Mouse (Mus musculus): ENCODE data around the gene Vmn1r130. TPM values are rescaled to one million over a fixed set of nuclear protein-coding genes. Genes with fewer than 3 reads are reported as not detected.
"Not testable (repeated sequence)": the region's sequence is repeated elsewhere in the genome, so short reads cannot be mapped to it uniquely, and the experiment has no call there.

The Vmn1r130 gene
- not detected in 2 replicates for polyA plus RNA-seq (2015; fragmentation: Nextera tagmentation; extraction: Ambion mirVana)

GRCm38 (mm10) chr7:21511480-21511879, at the start of gene Vmn1r130:
TSS of gene Vmn1r130 (plus strand) at chr7:21511780.
- H3K9ac ChIP-seq (ENCODE audit: low read length); ATAC-seq (replicated peaks; ENCODE audit: extremely low read depth, insufficient read depth, low FRiP score); H3K4me1 ChIP-seq (ENCODE audit: control insufficient read depth, insufficient read depth, low read length); H3K36me3 ChIP-seq (ENCODE audit: control insufficient read depth, insufficient read depth); H3K9me3 ChIP-seq (replicated peaks; ENCODE audit: control insufficient read depth, low read length); H3K4me2 ChIP-seq (ENCODE audit: low read depth, low read length); H3K27ac ChIP-seq (ENCODE audit: low read length); H3K4me3 ChIP-seq (ENCODE audit: low read length); H3K27me3 ChIP-seq (ENCODE audit: control insufficient read depth, insufficient read depth, low read length): not testable (repeated sequence)
- WGBS, result no CpG with 5 or more reads among the region's 3 CpGs

DNA sequence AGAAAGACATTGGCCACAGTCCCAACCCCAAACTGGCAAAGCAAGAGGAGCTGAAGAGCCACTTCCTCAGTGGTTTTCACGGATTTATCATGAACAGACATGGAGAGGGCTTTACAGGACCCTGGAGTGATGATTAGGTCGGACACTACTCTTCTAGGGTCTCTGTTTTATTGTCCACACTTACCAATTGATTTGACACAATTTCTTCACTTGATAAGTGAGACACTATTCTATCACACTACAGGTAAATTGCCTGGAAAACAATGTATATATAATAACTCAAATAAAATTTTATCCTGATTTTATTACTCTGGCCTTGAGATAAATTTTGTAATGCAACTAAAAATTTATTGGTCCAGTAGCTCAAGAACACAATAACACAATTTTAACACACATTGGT, 34.4 kb downstream of the Vmn1r130 start, which contains the start of gene Vmn1r131:
Gene Vmn1r131 (minus strand): TSS at position 101 of the 400 bp plus-strand sequence.
- not testable (repeated sequence) for ATAC-seq (replicated peaks; ENCODE audit: extremely low read depth, insufficient read depth, low FRiP score); H3K36me3 ChIP-seq (ENCODE audit: control insufficient read depth, insufficient read depth); H3K9me3 ChIP-seq (replicated peaks; ENCODE audit: control insufficient read depth, low read length); H3K9ac ChIP-seq (ENCODE audit: low read length); H3K4me1 ChIP-seq (ENCODE audit: control insufficient read depth, insufficient read depth, low read length); H3K27me3 ChIP-seq (ENCODE audit: control insufficient read depth, insufficient read depth, low read length); H3K4me3 ChIP-seq (ENCODE audit: low read length); H3K4me2 ChIP-seq (ENCODE audit: low read depth, low read length); H3K27ac ChIP-seq (ENCODE audit: low read length)
- WGBS, result no CpG with 5 or more reads among the region's 2 CpGs

Other genes starting within 250 kb of the Vmn1r130 start
- gene Vmn1r125, start 239.6 kb upstream of the Vmn1r130 start, polyA plus RNA-seq (2015; fragmentation: Nextera tagmentation; extraction: Ambion mirVana), result not detected in 2 replicates
- not detected in 2 replicates for gene Vmn1r126, start 210.3 kb upstream of the Vmn1r130 start, polyA plus RNA-seq (2015; fragmentation: Nextera tagmentation; extraction: Ambion mirVana)
- gene Vmn1r127, start 191.9 kb upstream of the Vmn1r130 start, polyA plus RNA-seq (2015; fragmentation: Nextera tagmentation; extraction: Ambion mirVana), result not detected in 2 replicates
- not detected in 2 replicates for gene Vmn1r128, start 162.4 kb upstream of the Vmn1r130 start, polyA plus RNA-seq (2015; fragmentation: Nextera tagmentation; extraction: Ambion mirVana)
- gene Vmn1r129, start 150.5 kb upstream of the Vmn1r130 start, polyA plus RNA-seq (2015; fragmentation: Nextera tagmentation; extraction: Ambion mirVana), result not detected in 2 replicates
- gene Gm6882, start 79.0 kb upstream of the Vmn1r130 start, polyA plus RNA-seq (2015; fragmentation: Nextera tagmentation; extraction: Ambion mirVana), result not detected in 2 replicates
- gene Vmn1r131, start 34.3 kb downstream of the Vmn1r130 start, polyA plus RNA-seq (2015; fragmentation: Nextera tagmentation; extraction: Ambion mirVana), result not detected in 2 replicates
- not detected in 2 replicates for gene Vmn1r132, start 102.3 kb downstream of the Vmn1r130 start, polyA plus RNA-seq (2015; fragmentation: Nextera tagmentation; extraction: Ambion mirVana)
- gene Gm4175, start 249.7 kb downstream of the Vmn1r130 start, polyA plus RNA-seq (2015; fragmentation: Nextera tagmentation; extraction: Ambion mirVana), result not detected in 2 replicates

All from heart, embryonic 16.5 days (tissue).